In the genomic region with DNA sequence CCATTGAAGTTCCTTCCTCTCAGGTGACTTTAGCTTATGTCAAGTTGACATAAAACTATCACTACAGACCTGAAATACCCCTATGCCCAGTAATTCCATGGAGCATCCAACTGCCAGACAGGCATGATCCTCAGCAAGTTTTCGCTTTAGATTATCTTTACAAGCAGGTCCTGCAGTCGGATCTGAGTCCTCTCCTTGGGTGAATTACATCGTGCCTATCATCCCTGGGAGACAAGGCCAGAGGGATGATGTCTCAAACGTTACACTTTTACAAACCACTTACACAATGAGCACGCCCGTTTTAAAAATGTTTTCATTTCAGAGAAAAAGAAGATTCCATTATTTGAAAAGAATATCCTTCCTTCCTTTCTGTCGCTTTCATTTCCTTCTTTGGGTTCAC, we compare ENCODE assay signal across 22 mouse cellular contexts.
DNase-seq lines count a peak whose midpoint lies in the region; ATAC-seq and TF ChIP-seq lines count a peak whose summit lies in the region.
"Had no signal": no experiment of that assay in that cellular context is flagged by ENCODE, and none has a peak within 500 bp of the region (broad histone marks: within the 10 kb centered on the region; RNA-seq: fewer than 3 reads in every experiment).

No protein-coding gene starts in this region.

- H3K9me3 ChIP-seq in hindbrain, embryonic 12.5 days (replicated peaks): 0 out of 2 replicates have a peak, but pooled peaks cover 6% of the 10 kb centered on the region
- H3K9me3 ChIP-seq in hindbrain, embryonic 11.5 days (ENCODE audit: control insufficient read depth, low read length): no peaks in the 10 kb centered on the region
- H3K9me3 ChIP-seq in forebrain, embryonic 13.5 days (replicated peaks): no peaks in the 10 kb centered on the region; the same call in 1 of the 2 replicates
- no peaks in the 10 kb centered on the region for H3K9me3 ChIP-seq in hindbrain, embryonic 15.5 days
- H3K9me3 ChIP-seq in midbrain, embryonic 16.5 days (replicated peaks; ENCODE audit: control insufficient read depth, low read length, poor library complexity, severe bottlenecking): no peaks in the 10 kb centered on the region
- H3K9me3 ChIP-seq in stomach, postnatal 0 days (ENCODE audit: control insufficient read depth, low read length): no peaks in the 10 kb centered on the region
- H3K9me3 ChIP-seq: embryonic facial prominence, embryonic 13.5 days; intestine, embryonic 15.5 days; limb, embryonic 10.5 days had no signal

- no peak overlapping the region for H3K4me3 ChIP-seq in hindbrain, embryonic 12.5 days
- H3K4me3 ChIP-seq in hindbrain, embryonic 11.5 days (ENCODE audit: low read depth, low read length): no peak overlapping the region
- H3K4me3 ChIP-seq in forebrain, embryonic 13.5 days: no peak overlapping the region
- no peak overlapping the region for H3K4me3 ChIP-seq in hindbrain, embryonic 15.5 days
- H3K4me3 ChIP-seq in midbrain, embryonic 16.5 days (ENCODE audit: low read depth, low read length): no peak overlapping the region
- H3K4me3 ChIP-seq in stomach, postnatal 0 days (ENCODE audit: low read depth, low read length): no peak overlapping the region
- H3K4me3 ChIP-seq: embryonic facial prominence, embryonic 13.5 days; gastrocnemius, adult 2 months; heart, embryonic 13.5 days; intestine, embryonic 15.5 days; limb, embryonic 10.5 days had no signal

- no peak for TF ChIP-seq CTCF in stomach, postnatal 0 days (IDR thresholded peaks at IDR 0.05; ENCODE audit: low read depth)

- H3K27ac ChIP-seq in hindbrain, embryonic 12.5 days: no peak overlapping the region
- no peak overlapping the region for H3K27ac ChIP-seq in hindbrain, embryonic 11.5 days (ENCODE audit: low read depth, low read length)
- H3K27ac ChIP-seq in forebrain, embryonic 13.5 days: peak overlapping the region; percentile 73
- H3K27ac ChIP-seq in hindbrain, embryonic 15.5 days (replicated peaks): peak overlapping the region; percentile 66
- peak overlapping the region; percentile 60 for H3K27ac ChIP-seq in midbrain, embryonic 16.5 days (ENCODE audit: low read length)
- H3K27ac ChIP-seq in stomach, postnatal 0 days (replicated peaks): no peak overlapping the region
- H3K27ac ChIP-seq: embryonic facial prominence, embryonic 13.5 days; gastrocnemius, adult 2 months; heart, embryonic 13.5 days; intestine, embryonic 15.5 days; limb, embryonic 10.5 days had no signal

- no peaks in the 10 kb centered on the region for H3K36me3 ChIP-seq in hindbrain, embryonic 12.5 days
- no peaks in the 10 kb centered on the region for H3K36me3 ChIP-seq in hindbrain, embryonic 11.5 days (ENCODE audit: control insufficient read depth, insufficient read depth, low read length)
- H3K36me3 ChIP-seq in forebrain, embryonic 13.5 days (ENCODE audit: poor library complexity, severe bottlenecking): no peaks in the 10 kb centered on the region
- H3K36me3 ChIP-seq in hindbrain, embryonic 15.5 days: no peaks in the 10 kb centered on the region
- no peaks in the 10 kb centered on the region for H3K36me3 ChIP-seq in midbrain, embryonic 16.5 days (ENCODE audit: control insufficient read depth, insufficient read depth, low read length)
- H3K36me3 ChIP-seq in stomach, postnatal 0 days (ENCODE audit: control insufficient read depth, insufficient read depth, low read length): no peaks in the 10 kb centered on the region
- H3K36me3 ChIP-seq: embryonic facial prominence, embryonic 13.5 days; heart, embryonic 13.5 days; intestine, embryonic 15.5 days; limb, embryonic 10.5 days had no signal

- no peaks in the 10 kb centered on the region for H3K27me3 ChIP-seq in hindbrain, embryonic 12.5 days
- H3K27me3 ChIP-seq in hindbrain, embryonic 11.5 days (ENCODE audit: control insufficient read depth, insufficient read depth, low read length): no peaks in the 10 kb centered on the region
- no peaks in the 10 kb centered on the region for H3K27me3 ChIP-seq in forebrain, embryonic 13.5 days
- no peaks in the 10 kb centered on the region for H3K27me3 ChIP-seq in hindbrain, embryonic 15.5 days
- H3K27me3 ChIP-seq in midbrain, embryonic 16.5 days (ENCODE audit: control insufficient read depth, insufficient read depth, low read depth, low read length): no peaks in the 10 kb centered on the region
- no peaks in the 10 kb centered on the region for H3K27me3 ChIP-seq in stomach, postnatal 0 days (ENCODE audit: control insufficient read depth, insufficient read depth, low read length)
- H3K27me3 ChIP-seq: embryonic facial prominence, embryonic 13.5 days; heart, embryonic 13.5 days; intestine, embryonic 15.5 days had no signal

- ATAC-seq in hindbrain, embryonic 12.5 days (ENCODE audit: low FRiP score): peak; percentile 38; the same call in 1 of the 2 replicates
- ATAC-seq in hindbrain, embryonic 11.5 days (ENCODE audit: low FRiP score): no peak
- peak; percentile 22; the same call in 1 of the 2 replicates for ATAC-seq in forebrain, embryonic 13.5 days
- no peak for ATAC-seq in hindbrain, embryonic 15.5 days (ENCODE audit: low FRiP score, low read depth)
- peak; percentile 19; the same call in 1 of the 2 replicates for ATAC-seq in midbrain, embryonic 16.5 days
- ATAC-seq in stomach, postnatal 0 days (ENCODE audit: low FRiP score, low TSS enrichment): no peak
- ATAC-seq: intestine, embryonic 15.5 days had no signal

- TF ChIP-seq EP300 in stomach, postnatal 0 days (optimal IDR thresholded peaks at IDR 0.05): no peak

- 16% methylated on average over 7 of the region's 7 CpGs for WGBS in hindbrain, embryonic 12.5 days
- 28% methylated on average over 7 of the region's 7 CpGs for WGBS in hindbrain, embryonic 11.5 days
- WGBS in forebrain, embryonic 13.5 days: 4% methylated on average over 7 of the region's 7 CpGs
- 19% methylated on average over 7 of the region's 7 CpGs for WGBS in hindbrain, embryonic 15.5 days
- WGBS in midbrain, embryonic 16.5 days: 4% methylated on average over 7 of the region's 7 CpGs
- 68% methylated on average over 7 of the region's 7 CpGs for WGBS in stomach, postnatal 0 days

- H3K4me1 ChIP-seq in hindbrain, embryonic 12.5 days: peaks cover 11% of the 10 kb centered on the region
- no peaks in the 10 kb centered on the region for H3K4me1 ChIP-seq in hindbrain, embryonic 11.5 days (replicated peaks; ENCODE audit: control insufficient read depth, insufficient read depth, low read length)
- peaks cover 19% of the 10 kb centered on the region for H3K4me1 ChIP-seq in forebrain, embryonic 13.5 days
- peaks cover 10% of the 10 kb centered on the region for H3K4me1 ChIP-seq in hindbrain, embryonic 15.5 days (replicated peaks)
- H3K4me1 ChIP-seq in midbrain, embryonic 16.5 days (ENCODE audit: control insufficient read depth, insufficient read depth, low read length): peaks cover 12% of the 10 kb centered on the region
- no peaks in the 10 kb centered on the region for H3K4me1 ChIP-seq in stomach, postnatal 0 days (replicated peaks; ENCODE audit: control insufficient read depth, insufficient read depth)
- H3K4me1 ChIP-seq: embryonic facial prominence, embryonic 13.5 days; heart, embryonic 13.5 days; intestine, embryonic 15.5 days; limb, embryonic 10.5 days had no signal

- no peak overlapping the region for H3K4me2 ChIP-seq in hindbrain, embryonic 12.5 days (replicated peaks)
- H3K4me2 ChIP-seq in hindbrain, embryonic 11.5 days (replicated peaks; ENCODE audit: low read depth, low read length): no peak overlapping the region
- H3K4me2 ChIP-seq in forebrain, embryonic 13.5 days: peak overlapping the region; percentile 21; the same call in 1 of the 2 replicates
- no peak overlapping the region for H3K4me2 ChIP-seq in hindbrain, embryonic 15.5 days
- no peak overlapping the region for H3K4me2 ChIP-seq in midbrain, embryonic 16.5 days (ENCODE audit: low read length)
- H3K4me2 ChIP-seq in stomach, postnatal 0 days (replicated peaks; ENCODE audit: low read depth): no peak overlapping the region
- H3K4me2 ChIP-seq: embryonic facial prominence, embryonic 13.5 days; heart, embryonic 13.5 days; intestine, embryonic 15.5 days; liver, embryonic 11.5 days had no signal

- no peak for DNase-seq in hindbrain, embryonic 11.5 days (ENCODE audit: low spot score)
- no peak for DNase-seq in stomach, postnatal 0 days (ENCODE audit: low spot score)
- DNase-seq in adrenal gland, postnatal 36 days: no peak
- no peak for DNase-seq in frontal cortex, postnatal 14 days (ENCODE audit: low spot score in 2 of 2)
- DNase-seq: adrenal gland, postnatal 25 days; B cell, adult 2 months; cerebellum, adult 2 months; gastrocnemius, adult 2 months; heart, adult 11 months; kidney, adult 9 months; kidney, postnatal 36 days; lung, adult 2 months; thymus, postnatal 25 days had no signal

- no peak overlapping the region for H3K9ac ChIP-seq in hindbrain, embryonic 12.5 days
- no peak overlapping the region for H3K9ac ChIP-seq in hindbrain, embryonic 11.5 days (ENCODE audit: low read depth, low read length)
- H3K9ac ChIP-seq in forebrain, embryonic 13.5 days: no peak overlapping the region
- no peak overlapping the region for H3K9ac ChIP-seq in hindbrain, embryonic 15.5 days
- H3K9ac ChIP-seq in midbrain, embryonic 16.5 days (ENCODE audit: low read depth, low read length): no peak overlapping the region
- H3K9ac ChIP-seq in stomach, postnatal 0 days (ENCODE audit: low read length): no peak overlapping the region
- H3K9ac ChIP-seq: embryonic facial prominence, embryonic 13.5 days; heart, embryonic 13.5 days; intestine, embryonic 15.5 days had no signal

Comparison
In these comparisons a context has a peak if more than half of its experiments do, and no peak if none do; other contexts are left out.
1. ATAC-seq: peak in hindbrain, embryonic 12.5 days (single experiment), forebrain, embryonic 13.5 days (single experiment) and midbrain, embryonic 16.5 days (single experiment); none in hindbrain, embryonic 11.5 days (single experiment), hindbrain, embryonic 15.5 days (single experiment) and stomach, postnatal 0 days (single experiment).
2. H3K27ac ChIP-seq: peak in forebrain, embryonic 13.5 days (single experiment), hindbrain, embryonic 15.5 days (single experiment) and midbrain, embryonic 16.5 days (single experiment); none in hindbrain, embryonic 12.5 days (single experiment), hindbrain, embryonic 11.5 days (single experiment) and stomach, postnatal 0 days (single experiment).